Mouse (Mus musculus): ENCODE measurements around the gene Hs2st1. TPM values are rescaled to one million over a fixed set of nuclear protein-coding genes. Genes with fewer than 3 reads are reported as not detected.
A peak's percentile ranks its signal among the peaks of the same experiment; 100 is the strongest.

Gene Hs2st1
- total and polyA plus RNA-seq, 3 experiments, result 13.6 to 16.1 TPM; not detected in 1

DNA sequence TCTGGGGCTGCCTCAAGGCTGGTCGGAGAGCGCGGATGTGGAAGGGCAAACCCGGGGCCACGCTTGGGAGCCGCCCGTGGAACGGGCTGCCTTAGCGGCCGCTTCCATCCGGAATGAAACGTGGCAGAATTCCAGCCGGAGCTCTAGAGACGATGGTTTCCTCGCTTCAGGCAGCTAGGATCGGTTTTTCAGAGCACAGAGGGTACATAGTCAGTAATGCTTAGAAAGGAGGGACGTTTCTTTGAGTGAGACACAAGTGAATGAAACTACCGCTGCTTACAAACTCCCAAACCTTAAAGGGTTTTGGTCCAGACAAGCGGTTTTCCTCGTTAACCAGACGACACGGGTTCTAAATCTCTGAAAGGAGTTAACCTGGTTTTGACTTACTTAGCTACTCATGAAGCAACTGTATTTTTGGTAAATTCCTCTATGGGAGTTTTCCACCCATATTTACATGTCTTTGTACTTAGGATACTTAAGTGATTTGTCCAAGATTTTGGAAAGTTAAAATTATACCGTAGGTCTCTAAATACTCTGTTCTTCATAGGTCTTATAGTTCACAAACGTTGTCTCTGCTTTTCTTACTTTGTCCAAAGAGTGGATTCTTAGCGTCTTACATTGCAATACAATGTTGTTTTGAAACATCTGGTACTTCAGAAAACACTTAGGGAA lies 971 bp upstream of the Hs2st1 start:
- H3K27ac ChIP-seq (ENCODE audit: control insufficient read depth, low read depth, low read length), result peak overlapping the region; percentile 94
- peaks cover 0 to 8% of the 10 kb centered on the region in 2 experiments; a peak in 3 of 4 replicates for H3K4me1 ChIP-seq (ENCODE audit: control insufficient read depth in 1 of 2, insufficient read depth in 2 of 2, low read length in 2 of 2)
- TF ChIP-seq GABPA (IDR thresholded peaks at IDR 0.05; ENCODE audit: low read depth, low read length) (no peak), MXI1 (IDR thresholded peaks at IDR 0.05; ENCODE audit: low read depth, low read length) (peak; percentile 48; the same call in 1 of the 2 replicates), MEF2A (IDR thresholded peaks at IDR 0.05; ENCODE audit: extremely low read depth, insufficient replicate concordance, low read depth, low read length, poor library complexity, severe bottlenecking) (no peak), SMC3 (IDR thresholded peaks at IDR 0.05; ENCODE audit: low read depth, low read length) (no peak)

DNA sequence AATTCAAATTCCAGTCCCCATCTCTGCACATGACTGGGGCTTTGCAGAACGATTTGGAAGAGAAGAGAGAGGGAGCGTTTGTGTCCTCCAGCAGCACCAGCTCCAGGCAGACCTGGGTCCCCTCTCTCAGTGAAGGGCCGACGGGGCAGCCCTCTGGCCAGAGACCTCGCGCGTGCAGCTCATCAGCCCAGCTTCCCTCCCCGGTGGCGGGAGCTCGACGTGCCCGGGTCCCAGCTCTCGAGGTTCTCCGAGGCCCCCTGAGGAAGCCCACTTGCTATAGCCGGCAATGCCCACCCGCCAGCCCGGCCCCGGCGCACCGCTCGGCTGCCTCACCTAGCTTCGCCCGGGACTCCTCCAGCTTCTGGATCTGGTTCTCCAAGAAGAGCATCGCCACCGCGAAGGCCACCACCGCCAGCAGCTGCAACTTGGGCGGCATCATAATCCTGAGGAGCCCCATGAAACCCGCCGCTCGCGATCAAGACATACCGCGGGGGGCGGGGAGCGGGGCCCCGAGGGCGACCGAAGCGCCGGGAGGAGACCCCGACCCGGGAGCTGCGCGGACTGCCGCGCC lies 495 bp downstream of the Hs2st1 start:
- TF ChIP-seq GABPA (IDR thresholded peaks at IDR 0.05; ENCODE audit: low read depth, low read length) (no peak), MAFK (IDR thresholded peaks at IDR 0.05; ENCODE audit: borderline replicate concordance, low read depth, low read length) (no peak), ZNF384 (IDR thresholded peaks at IDR 0.05; ENCODE audit: low read depth, low read length) (no peak), CTCF (IDR thresholded peaks at IDR 0.05 in 2 of 3, conservative IDR thresholded peaks at IDR 0.05 in 1 of 3; ENCODE audit: control insufficient read depth in 1 of 3, insufficient read depth in 1 of 3, low read depth in 2 of 3, low read length in 3 of 3, poor library complexity in 1 of 3, severe bottlenecking in 1 of 3) (no peak), ZMIZ1 (IDR thresholded peaks at IDR 0.05; ENCODE audit: low read depth, low read length) (no peak), CHD2 (IDR thresholded peaks at IDR 0.05; ENCODE audit: low read length) (no peak), MXI1 (IDR thresholded peaks at IDR 0.05; ENCODE audit: low read depth, low read length) (peak; percentile 6; the same call in 1 of the 2 replicates), ETS1 (IDR thresholded peaks at IDR 0.05; ENCODE audit: low read depth, low read length) (0 out of 2 replicates have a peak, but pooled peaks have one; percentile 6), ZKSCAN1 (IDR thresholded peaks at IDR 0.05; ENCODE audit: low read depth, low read length) (no peak), NRF1 (IDR thresholded peaks at IDR 0.05; ENCODE audit: insufficient read depth, low read depth, low read length, poor library complexity, severe bottlenecking) (no peak), NELFE (IDR thresholded peaks at IDR 0.05; ENCODE audit: low read depth, low read length) (no peak), UBTF (IDR thresholded peaks at IDR 0.05; ENCODE audit: borderline replicate concordance, insufficient read depth, low read depth, low read length) (no peak), POLR2AphosphoS5 (IDR thresholded peaks at IDR 0.05; ENCODE audit: borderline replicate concordance, low read depth, low read length) (no peak), EP300 (IDR thresholded peaks at IDR 0.05; ENCODE audit: low read depth in 1 of 2, low read length in 2 of 2) (no peak)
- peak overlapping the region; percentile 78 for H3K9ac ChIP-seq (ENCODE audit: control insufficient read depth, low read depth, low read length, poor library complexity, severe bottlenecking)
- no peaks in the 10 kb centered on the region for H3K27me3 ChIP-seq (ENCODE audit: control insufficient read depth in 1 of 2, insufficient read depth in 2 of 2, low read length in 2 of 2)
- H3K4me1 ChIP-seq (ENCODE audit: control insufficient read depth in 1 of 2, insufficient read depth in 2 of 2, low read length in 2 of 2), result peaks cover 0 to 8% of the 10 kb centered on the region in 2 experiments; a peak in 3 of 4 replicates
- H3K4me3 ChIP-seq (ENCODE audit: control insufficient read depth in 1 of 2, insufficient read depth in 1 of 2, low read depth in 2 of 2, low read length in 2 of 2), result peak overlapping the region; percentile 76 to 94
- no peaks in the 10 kb centered on the region for H3K9me3 ChIP-seq (replicated peaks; ENCODE audit: insufficient read depth, low read length)
- DNase-seq (ENCODE audit: low read depth, low spot score), result peak; percentile 62
- H3K36me3 ChIP-seq (ENCODE audit: control insufficient read depth in 1 of 2, insufficient read depth in 2 of 2, low read length in 2 of 2), result peaks cover 1 to 26% of the 10 kb centered on the region in 2 experiments; a peak in 3 of 4 replicates
- H3K27ac ChIP-seq (ENCODE audit: control insufficient read depth, low read depth, low read length), result peak overlapping the region; percentile 27; the same call in 1 of the 2 replicates
- peaks cover 70% of the 10 kb centered on the region for H3K79me2 ChIP-seq (ENCODE audit: control insufficient read depth, insufficient read depth, low read length, poor library complexity)

More for the DNA sequence above, 971 bp upstream of the Hs2st1 start:
- no peak for DNase-seq (ENCODE audit: low read depth, low spot score)
- peak overlapping the region; percentile 80 for H3K9ac ChIP-seq (ENCODE audit: control insufficient read depth, low read depth, low read length, poor library complexity, severe bottlenecking)
- peaks cover 1 to 26% of the 10 kb centered on the region in 2 experiments; a peak in 3 of 4 replicates for H3K36me3 ChIP-seq (ENCODE audit: control insufficient read depth in 1 of 2, insufficient read depth in 2 of 2, low read length in 2 of 2)
- peaks cover 72% of the 10 kb centered on the region for H3K79me2 ChIP-seq (ENCODE audit: control insufficient read depth, insufficient read depth, low read length, poor library complexity)
- H3K4me3 ChIP-seq (ENCODE audit: control insufficient read depth in 1 of 2, insufficient read depth in 1 of 2, low read depth in 2 of 2, low read length in 2 of 2), result peak overlapping the region; percentile 44 to 71
- no peaks in the 10 kb centered on the region for H3K27me3 ChIP-seq (ENCODE audit: control insufficient read depth in 1 of 2, insufficient read depth in 2 of 2, low read length in 2 of 2)
- H3K9me3 ChIP-seq (replicated peaks; ENCODE audit: insufficient read depth, low read length), result no peaks in the 10 kb centered on the region

Measured in MEL (cell line).